Mouse (Mus musculus) embryonic fibroblast, embryonic 13.5 days (primary cell): Measurements from ENCODE around the gene Rab6a.
"Not testable (repeated sequence)": the region's sequence is repeated elsewhere in the genome, so short reads cannot be mapped to it uniquely, and the experiment has no call there.

Source experiments
- CTCF ChIP-seq: IDR thresholded peaks from 2 replicates; pipeline ENCODE4 v1.5.1; 2011; ENCODE audit warnings: mild to moderate bottlenecking, control low read depth, low read length, moderate library complexity, borderline replicate concordance; ENCODE audit not compliant: insufficient read depth
- POLR2A ChIP-seq: IDR thresholded peaks from 2 replicates; pipeline ENCODE4 v1.6.1; 2011; ENCODE audit warnings: low read depth, mild to moderate bottlenecking, control low read depth, low read length, moderate library complexity

DNA sequence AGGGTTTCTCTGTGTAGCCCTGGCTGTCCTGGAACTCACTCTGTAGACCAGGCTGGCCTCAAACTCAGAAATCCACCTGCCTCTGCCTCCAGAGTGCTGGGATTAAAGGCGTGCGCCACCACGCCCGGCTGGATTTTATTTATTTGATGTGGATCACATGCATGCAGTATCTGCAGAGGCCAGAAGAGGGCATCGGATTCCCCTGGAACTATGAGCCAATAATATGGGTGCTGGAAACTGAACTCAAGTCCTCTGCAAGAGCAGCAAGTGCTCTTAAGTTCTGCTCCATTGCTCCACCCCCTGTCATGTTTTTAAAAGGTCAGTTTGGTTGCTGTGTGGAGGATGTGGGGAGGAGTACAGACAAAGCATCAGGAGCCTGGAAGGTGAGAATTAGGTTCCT lies 40.0 kb upstream of the Rab6a start:
- TF ChIP-seq CTCF, POLR2A: not testable (repeated sequence)
